ENCODE assay signal across 23 mouse cellular contexts in genomic region chr6:91827926-91828325, GRCm38 (mm10). TPM values are rescaled to one million over a fixed set of nuclear protein-coding genes. Genes with fewer than 3 reads are reported as not detected.
DNase-seq lines count a peak whose midpoint lies in the region; ATAC-seq and TF ChIP-seq lines count a peak whose summit lies in the region.
"Had no signal": no experiment of that assay in that cellular context is flagged by ENCODE, and none has a peak within 500 bp of the region (broad histone marks: within the 10 kb centered on the region; RNA-seq: fewer than 3 reads in every experiment).

No protein-coding gene starts in this region.

- H3K27ac ChIP-seq in hindbrain, embryonic 16.5 days (ENCODE audit: low read depth, low read length), result no peak overlapping the region
- no peak overlapping the region; the same call in 1 of the 2 replicates for H3K27ac ChIP-seq in hindbrain, embryonic 13.5 days
- peak overlapping the region; percentile 43 for H3K27ac ChIP-seq in neural tube, embryonic 13.5 days (replicated peaks)
- H3K27ac ChIP-seq: heart, embryonic 15.5 days; hindbrain, embryonic 10.5 days; hindbrain, embryonic 14.5 days had no signal

- no peaks in the 10 kb centered on the region for H3K4me1 ChIP-seq in hindbrain, embryonic 16.5 days (ENCODE audit: control insufficient read depth, insufficient read depth, low read depth, low read length)
- peaks cover 31% of the 10 kb centered on the region for H3K4me1 ChIP-seq in hindbrain, embryonic 13.5 days (replicated peaks)
- H3K4me1 ChIP-seq in neural tube, embryonic 13.5 days (replicated peaks), result peaks cover 40% of the 10 kb centered on the region
- H3K4me1 ChIP-seq: heart, embryonic 15.5 days; hindbrain, embryonic 10.5 days had no signal

- 54% methylated on average over 5 of the region's 5 CpGs for WGBS in hindbrain, embryonic 16.5 days
- 67% methylated on average over 5 of the region's 5 CpGs for WGBS in hindbrain, embryonic 13.5 days
- 44% methylated on average over 5 of the region's 5 CpGs for WGBS in neural tube, embryonic 13.5 days

- no peak overlapping the region for H3K9ac ChIP-seq in hindbrain, embryonic 16.5 days (ENCODE audit: low read depth, low read length)
- H3K9ac ChIP-seq in hindbrain, embryonic 13.5 days, result no peak overlapping the region
- no peak overlapping the region for H3K9ac ChIP-seq in neural tube, embryonic 13.5 days
- H3K9ac ChIP-seq: forebrain, postnatal 0 days; heart, embryonic 12.5 days; heart, embryonic 15.5 days; hindbrain, embryonic 14.5 days had no signal

- H3K36me3 ChIP-seq in hindbrain, embryonic 16.5 days (ENCODE audit: control insufficient read depth, insufficient read depth, low read length), result no peaks in the 10 kb centered on the region
- no peaks in the 10 kb centered on the region for H3K36me3 ChIP-seq in hindbrain, embryonic 13.5 days
- 0 out of 2 replicates have a peak, but pooled peaks cover 5% of the 10 kb centered on the region for H3K36me3 ChIP-seq in neural tube, embryonic 13.5 days
- H3K36me3 ChIP-seq: G1E; heart, embryonic 12.5 days; heart, embryonic 15.5 days; hindbrain, embryonic 10.5 days had no signal

- H3K4me3 ChIP-seq in hindbrain, embryonic 16.5 days (ENCODE audit: low read length), result no peak overlapping the region
- no peak overlapping the region for H3K4me3 ChIP-seq in hindbrain, embryonic 13.5 days
- H3K4me3 ChIP-seq in neural tube, embryonic 13.5 days, result no peak overlapping the region
- H3K4me3 ChIP-seq: heart, embryonic 12.5 days; heart, embryonic 15.5 days; hindbrain, embryonic 10.5 days had no signal

- 0 out of 2 replicates have a peak, but pooled peaks have one; percentile 37 for ATAC-seq in hindbrain, embryonic 16.5 days
- ATAC-seq in hindbrain, embryonic 13.5 days (ENCODE audit: low FRiP score), result no peak
- peak; percentile 80 for ATAC-seq in neural tube, embryonic 13.5 days (ENCODE audit: low read depth)

- peak; percentile 21 for DNase-seq in brain, embryonic 14.5 days (ENCODE audit: low read depth)
- DNase-seq in frontal cortex, postnatal 10 days (ENCODE audit: low spot score in 2 of 2), result no peak
- DNase-seq in right cerebral cortex, adult 18-20 months, result no peak
- DNase-seq: adrenal gland, adult 2 months; adrenal gland, postnatal 14 days; B cell, adult 2 months; cerebellum, adult 11-12 months; cerebellum, adult 8-10 months; cerebellum, postnatal 36 days; embryo, embryonic 11 days; forebrain, postnatal 0 days; gastrocnemius, postnatal 25 days; heart, adult 18-20 months; heart, postnatal 10 days; heart, postnatal 36 days had no signal

- no peak for TF ChIP-seq POLR2A in brain, embryonic 14.5 days (IDR thresholded peaks at IDR 0.05; ENCODE audit: borderline replicate concordance, extremely low read depth, insufficient read depth, insufficient read length, poor library complexity, severe bottlenecking)

- TF ChIP-seq CTCF in brain, embryonic 14.5 days (IDR thresholded peaks at IDR 0.05; ENCODE audit: borderline replicate concordance, extremely low read depth, insufficient read depth, insufficient read length), result no peak

- H3K9me3 ChIP-seq in hindbrain, embryonic 16.5 days (ENCODE audit: control insufficient read depth, low read length), result no peaks in the 10 kb centered on the region
- H3K9me3 ChIP-seq in hindbrain, embryonic 13.5 days, result no peaks in the 10 kb centered on the region
- no peaks in the 10 kb centered on the region for H3K9me3 ChIP-seq in neural tube, embryonic 13.5 days
- H3K9me3 ChIP-seq: G1E; heart, embryonic 12.5 days; heart, embryonic 15.5 days; hindbrain, embryonic 10.5 days had no signal

- no peaks in the 10 kb centered on the region for H3K27me3 ChIP-seq in hindbrain, embryonic 16.5 days (replicated peaks; ENCODE audit: control insufficient read depth, insufficient read depth, low read length)
- H3K27me3 ChIP-seq in hindbrain, embryonic 13.5 days, result no peaks in the 10 kb centered on the region
- no peaks in the 10 kb centered on the region; the same call in 1 of the 2 replicates for H3K27me3 ChIP-seq in neural tube, embryonic 13.5 days

- H3K4me2 ChIP-seq in hindbrain, embryonic 16.5 days (ENCODE audit: low read length), result no peak overlapping the region
- H3K4me2 ChIP-seq in hindbrain, embryonic 13.5 days, result no peak overlapping the region
- H3K4me2 ChIP-seq in neural tube, embryonic 13.5 days, result no peak overlapping the region
- H3K4me2 ChIP-seq: heart, embryonic 12.5 days; heart, embryonic 15.5 days; hindbrain, embryonic 14.5 days had no signal

RNA-seq across cellular contexts. Expression of gene Grip2, which starts 0.9 kb away (rescaled TPM):
- 6.3 and 8.2 TPM in 2 replicates for polyA plus RNA-seq in hindbrain, embryonic 16.5 days (2015; fragmentation: Nextera tagmentation; extraction: Ambion mirVana)
- 4.3 and 4.6 TPM in 2 replicates for polyA plus RNA-seq in hindbrain, embryonic 13.5 days (2015; fragmentation: Nextera tagmentation; extraction: Ambion mirVana)
- polyA plus RNA-seq in brain, embryonic 14.5 days (2012; rRNA removed), result 18.6 and 21.0 TPM in 2 replicates
- 4.5 and 4.9 TPM in 2 replicates for polyA plus RNA-seq in neural tube, embryonic 13.5 days (2015; fragmentation: Nextera tagmentation; extraction: Ambion mirVana)
- polyA plus RNA-seq: G1E had no signal

RNA-seq across cellular contexts. Expression of gene Ccdc174, which starts 49.9 kb away (rescaled TPM):
- polyA plus RNA-seq in hindbrain, embryonic 16.5 days (2015; fragmentation: Nextera tagmentation; extraction: Ambion mirVana), result 31.1 and 33.1 TPM in 2 replicates
- 50.5 TPM in 2 replicates for polyA plus RNA-seq in hindbrain, embryonic 13.5 days (2015; fragmentation: Nextera tagmentation; extraction: Ambion mirVana)
- 17.9 and 20.5 TPM in 2 replicates for polyA plus RNA-seq in brain, embryonic 14.5 days (2012; rRNA removed)
- 51.4 and 54.7 TPM in 2 replicates for polyA plus RNA-seq in neural tube, embryonic 13.5 days (2015; fragmentation: Nextera tagmentation; extraction: Ambion mirVana)
